Mouse (Mus musculus): ENCODE measurements around the gene Slit3. TPM values are rescaled to one million over a fixed set of nuclear protein-coding genes. Genes with fewer than 3 reads are reported as not detected.
A peak's percentile ranks its signal among the peaks of the same experiment; 100 is the strongest.

Gene Slit3
- polyA plus RNA-seq, 1 experiment, result 57.3 TPM

GRCm38 (mm10) chr11:35124489-35125107, 3.6 kb downstream of the Slit3 start:
- no peak for DNase-seq (ENCODE audit: low read depth)

- DNase-seq (ENCODE audit: low read depth), result no peak
These were observed 4.1 kb downstream of the Slit3 start for GRCm38 (mm10) chr11:35125108-35125490.

- no peak for DNase-seq (ENCODE audit: low read depth)
These were observed 10.7 kb downstream of the Slit3 start for GRCm38 (mm10) chr11:35131740-35132139.

- DNase-seq (ENCODE audit: low read depth), result no peak
These were observed 15.6 kb downstream of the Slit3 start for GRCm38 (mm10) chr11:35136625-35137024.

- no peak for DNase-seq (ENCODE audit: low read depth)
These were observed 19.1 kb downstream of the Slit3 start for GRCm38 (mm10) chr11:35140092-35140491.

- DNase-seq (ENCODE audit: low read depth), result no peak
These were observed 21.2 kb downstream of the Slit3 start for GRCm38 (mm10) chr11:35142202-35142601.

- DNase-seq (ENCODE audit: low read depth), result no peak
These were observed 21.8 kb downstream of the Slit3 start for GRCm38 (mm10) chr11:35142698-35143360.

- no peak for DNase-seq (ENCODE audit: low read depth)
These were observed 26.9 kb downstream of the Slit3 start for GRCm38 (mm10) chr11:35147818-35148445.

GRCm38 (mm10) chr11:35151539-35151951, 30.5 kb downstream of the Slit3 start:
- DNase-seq (ENCODE audit: low read depth), result no peak

- DNase-seq (ENCODE audit: low read depth), result no peak
These were observed 31.9 kb downstream of the Slit3 start for GRCm38 (mm10) chr11:35152875-35153274.

- no peak for DNase-seq (ENCODE audit: low read depth)
These were observed 33.4 kb downstream of the Slit3 start for GRCm38 (mm10) chr11:35154449-35154848.

- no peak for DNase-seq (ENCODE audit: low read depth)
These were observed 34.3 kb downstream of the Slit3 start for GRCm38 (mm10) chr11:35155281-35155680.

- peak; percentile 60 for DNase-seq (ENCODE audit: low read depth)
These were observed 35.7 kb downstream of the Slit3 start for GRCm38 (mm10) chr11:35156676-35157075.

GRCm38 (mm10) chr11:35160682-35161211, 39.7 kb downstream of the Slit3 start:
- no peak for DNase-seq (ENCODE audit: low read depth)

GRCm38 (mm10) chr11:35163396-35163795, 42.4 kb downstream of the Slit3 start:
- no peak for DNase-seq (ENCODE audit: low read depth)

- no peak for DNase-seq (ENCODE audit: low read depth)
These were observed 46.2 kb downstream of the Slit3 start for GRCm38 (mm10) chr11:35167176-35167575.

GRCm38 (mm10) chr11:35171505-35171904, 50.5 kb downstream of the Slit3 start:
- no peak for DNase-seq (ENCODE audit: low read depth)

- DNase-seq (ENCODE audit: low read depth), result no peak
These were observed 56.5 kb downstream of the Slit3 start for GRCm38 (mm10) chr11:35177564-35177963.

- DNase-seq (ENCODE audit: low read depth), result no peak
These were observed 57.3 kb downstream of the Slit3 start for GRCm38 (mm10) chr11:35178144-35178817.

- no peak for DNase-seq (ENCODE audit: low read depth)
These were observed 58.3 kb downstream of the Slit3 start for GRCm38 (mm10) chr11:35179305-35179704.

GRCm38 (mm10) chr11:35182887-35183286, 61.9 kb downstream of the Slit3 start:
- DNase-seq (ENCODE audit: low read depth), result no peak

GRCm38 (mm10) chr11:35194826-35195225, 73.8 kb downstream of the Slit3 start:
- DNase-seq (ENCODE audit: low read depth), result no peak
